Mouse (Mus musculus): ENCODE results near the gene Fancd2os.

- TF ChIP-seq CTCF (IDR thresholded peaks at IDR 0.05; ENCODE audit: low read depth) (no peak), EP300 (optimal IDR thresholded peaks at IDR 0.05) (no peak)
Observed at GRCm38 (mm10) chr6:113623386-113623785, 22.9 kb upstream of the Fancd2os start.
